Mouse (Mus musculus) R1 (cell line): ENCODE measurements around the gene Rffl.

Experiments
- DNase-seq: peaks from one replicate; pipeline ENCODE4 v3.0.0-alpha.2; 2018; ENCODE audit warnings: low read depth, low spot score

The Rffl gene

DNA sequence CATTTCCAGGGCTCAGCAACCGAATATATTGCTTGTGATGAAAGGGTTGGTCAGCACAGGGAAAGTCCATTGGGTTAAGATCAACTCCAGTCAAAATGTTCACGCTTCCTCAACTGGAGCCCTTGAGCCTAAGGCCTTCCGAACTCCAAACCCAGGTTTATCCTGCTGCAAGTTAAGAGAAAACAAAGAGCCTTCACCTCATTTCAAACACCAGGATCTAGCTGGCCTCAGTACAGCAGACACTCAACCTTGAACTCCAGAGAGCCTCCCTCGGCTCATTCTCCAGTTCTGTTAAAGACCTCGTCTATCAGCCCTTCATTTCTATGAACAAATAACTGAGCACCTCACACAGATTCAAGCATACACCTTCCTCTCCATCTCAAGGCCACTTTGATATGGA lies 90.9 kb downstream of the Rffl start:
- peak; percentile 15 for DNase-seq

DNA sequence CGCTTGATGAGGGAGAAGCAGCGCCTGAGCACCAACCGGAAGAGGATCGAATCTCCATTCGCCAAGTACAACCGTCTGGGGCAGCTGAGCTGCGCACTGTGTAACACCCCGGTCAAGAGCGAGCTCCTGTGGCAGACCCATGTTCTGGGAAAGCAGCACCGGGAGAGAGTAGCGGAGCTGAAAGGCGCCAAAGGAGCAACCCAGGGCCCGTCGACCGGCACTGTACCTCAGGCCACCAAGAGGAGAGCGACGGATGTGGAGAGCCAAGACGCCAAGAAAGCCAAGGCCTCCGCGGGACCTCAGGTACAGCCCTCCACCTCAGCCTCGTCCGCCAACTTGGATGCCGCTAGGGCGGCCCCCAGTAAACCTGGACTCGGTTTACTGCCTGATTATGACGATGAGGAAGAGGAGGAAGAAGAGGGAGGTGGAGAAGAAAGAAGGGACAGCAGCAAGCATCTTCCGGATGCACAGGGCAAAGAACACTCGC lies 106.5 kb downstream of the Rffl start:
- DNase-seq: no peak

DNA sequence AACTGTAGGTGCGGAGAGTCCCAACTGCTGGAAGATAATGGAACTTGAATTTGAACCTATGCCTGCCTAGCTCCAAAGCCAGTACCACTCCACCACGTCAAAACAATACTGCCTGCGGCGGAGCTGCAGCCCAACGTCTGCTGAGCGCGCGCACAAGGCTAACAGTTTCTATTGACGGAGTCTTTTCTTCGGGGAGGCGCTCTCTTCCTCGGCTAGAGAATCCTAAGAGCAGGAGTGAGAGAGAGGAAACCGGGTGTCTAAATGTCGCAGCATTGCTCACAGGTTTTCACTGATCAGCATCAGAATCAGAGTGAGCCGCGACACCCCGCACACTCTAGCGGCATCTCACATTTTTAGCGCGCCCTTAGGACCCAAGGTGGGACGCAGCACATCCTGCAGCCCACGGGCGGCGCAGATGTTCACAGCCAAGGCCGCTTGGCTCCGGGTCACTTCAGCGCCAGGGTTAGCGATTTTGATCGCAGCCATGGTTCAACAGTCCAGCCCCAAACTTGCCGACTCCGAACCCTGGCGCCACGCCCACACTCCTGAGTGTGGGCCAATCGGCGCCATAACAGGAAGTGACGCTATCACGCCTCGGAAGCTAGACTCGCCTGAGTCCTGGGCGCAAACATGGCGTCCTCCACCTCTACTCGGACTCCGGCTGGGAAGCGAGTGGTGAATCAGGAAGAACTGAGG lies 107.1 kb downstream of the Rffl start, which contains the start of the genes Cct6b and Zfp830:
Gene Cct6b (minus strand): TSS at position 580 of the 696 bp plus-strand sequence.
Gene Zfp830 (plus strand): TSS at position 604 of the 696 bp plus-strand sequence.
- peak; percentile 97 for DNase-seq

DNA sequence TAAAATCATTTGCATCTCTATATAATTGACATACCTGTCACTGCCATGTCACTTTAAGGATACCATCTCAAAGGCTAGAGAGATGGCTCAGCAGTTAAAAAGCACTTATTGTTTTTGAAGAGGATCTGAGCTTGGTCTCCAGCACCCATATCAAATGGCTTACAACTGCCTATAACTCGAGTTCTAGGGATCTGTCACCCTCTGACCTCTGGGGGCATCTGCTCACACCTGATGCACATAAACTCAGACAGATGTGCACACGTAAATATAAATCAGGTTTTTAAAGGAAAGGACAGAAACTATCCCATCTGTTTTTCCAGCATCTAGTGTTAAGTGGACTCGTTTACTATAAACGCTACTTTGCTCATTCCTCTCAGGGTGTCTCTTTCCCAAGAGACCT lies 107.7 kb downstream of the Rffl start:
- no peak for DNase-seq

DNA sequence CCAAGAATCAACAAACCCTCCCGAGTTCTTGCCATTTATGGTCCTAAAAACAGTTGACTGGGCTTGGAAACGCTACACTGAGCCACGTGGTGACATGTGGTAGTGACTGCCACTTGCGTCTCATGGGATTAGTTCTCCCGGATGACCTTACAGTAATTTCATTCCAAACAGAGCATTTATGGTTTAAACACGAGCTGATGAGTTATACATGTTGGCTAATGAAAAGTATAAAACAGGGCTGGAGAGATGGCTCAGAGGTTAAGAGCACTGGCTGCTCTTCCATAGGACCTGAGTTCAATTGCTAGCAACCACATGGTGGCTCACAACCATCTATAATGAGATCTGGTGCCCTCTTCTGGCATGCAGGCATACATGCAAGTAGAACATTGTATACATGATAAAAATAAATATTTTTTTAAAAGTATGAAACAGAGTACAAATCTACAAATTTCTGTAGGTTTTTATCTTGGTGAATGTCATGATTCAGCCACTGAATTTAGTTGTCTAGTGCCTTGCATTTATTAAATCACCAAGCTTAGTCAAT lies 108.7 kb downstream of the Rffl start:
- peak; percentile 72 for DNase-seq

DNA sequence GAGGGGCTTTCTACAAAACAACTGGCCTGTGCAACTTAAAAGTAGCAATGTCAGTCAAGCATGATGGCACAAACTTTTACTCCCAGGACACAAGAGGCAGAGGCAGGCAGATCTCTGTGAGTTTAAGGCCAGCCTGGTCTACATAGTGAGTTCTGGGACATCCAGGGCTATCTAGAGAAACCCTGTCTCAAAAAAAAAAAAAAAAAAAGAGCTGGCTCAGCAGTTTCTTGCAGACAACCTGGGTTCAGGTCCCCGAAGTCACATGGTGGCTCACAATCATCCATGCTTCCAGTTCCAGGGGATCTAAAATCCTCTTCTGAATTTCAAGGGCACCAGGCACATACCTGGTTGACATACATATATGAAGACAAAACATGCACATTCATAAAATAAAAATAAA lies 115.1 kb downstream of the Rffl start:
- no peak for DNase-seq
